Mouse (Mus musculus) embryonic stem cell, embryonic (primary cell): Measurements from ENCODE around the gene Klhl23.

Experiments
- CTCF ChIA-PET, 4 experiments: fragments of 300-600 bp in 2 of 4; fragments of 350-600 bp in 2 of 4; sonication (Branson Sonifier 250); formaldehyde crosslinking; loops; one replicate each; lab custom pipeline; 2022; ENCODE audit warnings: inconsistent platforms in 2 of 4; lab: Charles Lee
- POLR2A ChIA-PET, 4 experiments: fragments of 300-600 bp in 2 of 4; fragments of 350-600 bp in 2 of 4; sonication (Branson Sonifier 250); formaldehyde crosslinking; loops; one replicate each; lab custom pipeline; 2022; ENCODE audit warnings: antibody characterized with exemption in 4 of 4, inconsistent platforms in 1 of 4; lab: Charles Lee

Klhl23 gene

DNA sequence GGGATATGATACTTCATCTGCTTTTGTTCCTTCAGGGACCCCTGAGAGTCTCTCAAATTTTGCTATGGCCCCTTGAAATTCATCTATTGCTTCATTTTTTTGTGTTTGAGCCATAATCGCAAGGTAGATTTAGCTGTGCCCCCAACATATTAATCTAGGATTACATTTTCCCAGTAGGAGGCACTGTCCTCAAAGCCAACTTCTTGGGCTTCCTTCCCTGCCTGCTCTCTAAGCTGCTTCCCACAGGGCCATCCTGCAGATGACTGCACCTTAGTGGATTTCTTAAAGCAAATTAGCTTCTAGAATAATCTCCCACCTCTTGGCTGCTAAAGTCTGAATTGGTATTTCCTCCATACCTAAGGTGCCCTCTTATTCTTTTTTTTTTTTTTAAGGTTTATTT lies 36.1 kb downstream of the Klhl23 start:
- ChIA-PET CTCF (interaction anchor here (0.5 to 1.8 kb wide), 21 partner anchors 8 to 1486 kb away, joined by 3 to 10 read pairs (median 4); partner anchors contain the start of genes Ccdc173 (in 1 of the 4), Mettl5 (in 1 of the 4) and Phospho2 (in 1 of the 4)), POLR2A (interaction anchor here in 3 of 4 experiments (0.9 to 1.4 kb wide), 4 partner anchors 28 to 64 kb away, joined by 4 to 6 read pairs (median 4); partner anchors contain the start of genes Klhl23 (in 1 of the 3) and Mettl5 (in 1 of the 3))

DNA sequence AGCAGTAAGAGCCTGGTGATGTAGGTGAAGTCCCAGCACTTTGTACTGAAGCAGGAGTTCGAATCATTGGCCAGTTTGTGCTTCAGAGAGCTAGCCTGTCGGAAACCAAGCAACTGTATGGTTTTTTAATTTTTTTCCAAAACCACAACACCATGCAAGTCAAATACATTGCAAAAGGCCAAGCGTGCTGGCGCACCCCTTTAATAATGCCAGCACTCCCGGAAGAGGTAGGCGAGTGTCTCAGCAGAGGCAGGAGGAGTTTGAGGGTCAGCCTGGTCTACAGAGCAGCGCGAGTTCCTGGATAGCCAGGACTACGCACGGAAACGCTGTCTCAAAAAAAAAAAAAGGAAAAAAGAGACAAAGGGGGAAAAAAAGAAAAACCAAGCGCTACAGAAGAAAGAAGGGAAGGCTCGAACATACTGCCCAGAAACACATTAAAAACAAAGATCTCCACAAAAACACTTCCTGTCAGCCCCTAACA lies 39.3 kb downstream of the Klhl23 start:
- CTCF ChIA-PET = no interaction called here
- POLR2A ChIA-PET = interaction anchor here in 3 of 4 experiments (0.6 to 2.8 kb wide), 8 partner anchors 10 to 196 kb away, joined by 3 to 10 read pairs (median 4); partner anchors contain the start of genes Klhl23 (in 1 of the 3) and Mettl5 (in 1 of the 3)

DNA sequence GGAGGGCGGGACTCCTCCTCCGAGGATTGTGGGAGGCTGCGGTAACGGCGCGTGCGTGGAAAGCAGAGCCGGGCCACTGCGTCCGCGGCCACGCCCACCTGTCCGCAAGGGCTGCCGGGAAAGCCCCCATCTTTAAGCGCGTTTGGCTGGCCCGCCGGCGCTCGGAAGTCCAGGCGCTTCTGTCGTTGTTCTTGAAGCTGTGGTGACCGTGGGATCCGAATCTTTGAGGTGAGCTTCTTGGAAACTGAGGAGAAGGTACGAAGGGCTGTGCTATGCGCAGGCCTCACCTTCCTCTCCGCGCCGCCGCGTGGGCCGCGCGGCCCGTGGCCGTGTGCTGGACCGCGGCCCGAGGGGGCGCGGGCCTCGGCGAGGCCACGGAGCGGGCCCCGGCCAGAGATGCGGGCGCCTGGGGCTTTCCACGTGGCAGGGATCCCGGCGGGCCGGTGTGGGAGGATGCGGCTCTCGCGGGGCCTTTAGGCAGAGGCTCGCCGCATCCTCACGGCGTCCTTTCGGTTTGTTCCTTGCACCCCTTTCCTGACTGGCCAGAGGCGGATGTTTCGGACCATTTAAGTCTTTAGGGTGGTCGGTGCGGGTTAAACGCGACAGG lies 39.8 kb downstream of the Klhl23 start, which contains the start of gene Ssb:
TSS of gene Ssb (plus strand) at position 78 of the 607 bp plus-strand sequence.
- POLR2A ChIA-PET = interaction anchor here in 3 of 4 experiments (0.6 to 2.8 kb wide), 7 partner anchors 9 to 196 kb away, joined by 3 to 10 read pairs (median 4); partner anchors contain the start of genes Klhl23 (in 1 of the 3) and Mettl5 (in 1 of the 3)

DNA sequence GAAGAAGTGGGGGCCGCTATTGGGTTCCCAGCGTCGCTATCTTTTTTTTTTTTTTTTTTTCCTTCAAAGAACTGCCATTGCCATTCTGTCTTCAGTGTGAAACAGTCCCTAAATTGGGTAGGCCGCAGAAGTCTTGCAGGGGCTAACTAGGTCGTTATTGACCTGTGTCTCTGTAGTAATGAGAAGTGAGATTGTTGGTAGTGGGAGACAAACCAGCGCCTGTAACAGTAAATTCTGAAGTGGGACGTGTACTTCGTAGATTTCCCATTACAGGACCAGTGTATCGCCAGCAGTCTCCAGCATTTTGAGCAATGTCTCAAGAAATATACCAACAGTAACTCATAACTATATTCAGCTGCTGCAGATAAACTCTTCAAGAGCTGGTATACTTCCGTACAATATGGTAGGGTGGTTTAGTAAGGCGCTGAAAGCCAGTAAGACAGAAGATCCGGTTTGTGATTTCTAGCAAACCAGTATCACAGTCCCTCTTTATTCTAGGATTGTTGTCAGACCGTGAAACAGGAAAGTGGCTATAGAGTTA lies 40.4 kb downstream of the Klhl23 start:
- CTCF ChIA-PET = interaction anchor here in 1 of 4 experiments (0.5 kb wide), 1 partner anchor 114 kb away, joined by 3 read pairs; no protein-coding TSS in a partner anchor
- POLR2A ChIA-PET = interaction anchor here in 2 of 4 experiments (1.2 to 2.8 kb wide), 7 partner anchors 10 to 72 kb away, joined by 3 to 18 read pairs (median 7); partner anchors contain the start of gene Mettl5 (in 1 of the 2)

More for the DNA sequence above, 39.8 kb downstream of the Klhl23 start, which contains the start of gene Ssb:
- CTCF ChIA-PET = no interaction called here

DNA sequence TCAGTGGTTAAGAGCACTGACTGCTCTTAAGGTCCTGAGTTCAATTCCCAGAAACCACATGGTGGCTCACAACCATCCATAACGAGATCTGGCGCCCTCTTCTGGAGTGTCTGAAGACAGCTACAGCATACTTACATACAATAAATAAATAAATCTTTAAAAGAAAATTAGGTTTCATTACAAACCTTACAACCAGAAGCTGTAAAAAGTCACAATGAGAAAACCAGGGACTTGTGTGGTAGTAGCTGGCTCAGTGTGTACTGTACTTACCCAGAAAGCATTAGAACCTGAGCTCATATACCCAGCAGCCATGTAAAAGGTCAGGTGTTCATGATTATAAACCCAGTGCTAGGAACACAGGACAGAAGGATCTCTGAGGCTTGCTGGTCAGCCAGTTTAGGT lies 62.2 kb downstream of the Klhl23 start:
- POLR2A ChIA-PET = interaction anchor here in 3 of 4 experiments (0.6 to 4.6 kb wide), 18 partner anchors 8 to 95 kb away, joined by 3 to 64 read pairs (median 6); partner anchors contain the start of genes Ubr3 (in 3 of the 3), Ccdc173 (in 1 of the 3), Phospho2 (in 1 of the 3) and Ssb (in 1 of the 3)
- CTCF ChIA-PET = interaction anchor here in 3 of 4 experiments (0.8 to 2.6 kb wide), 12 partner anchors 9 to 81 kb away, joined by 3 to 38 read pairs (median 4); partner anchors contain the start of gene Ubr3 (in 1 of the 3)

DNA sequence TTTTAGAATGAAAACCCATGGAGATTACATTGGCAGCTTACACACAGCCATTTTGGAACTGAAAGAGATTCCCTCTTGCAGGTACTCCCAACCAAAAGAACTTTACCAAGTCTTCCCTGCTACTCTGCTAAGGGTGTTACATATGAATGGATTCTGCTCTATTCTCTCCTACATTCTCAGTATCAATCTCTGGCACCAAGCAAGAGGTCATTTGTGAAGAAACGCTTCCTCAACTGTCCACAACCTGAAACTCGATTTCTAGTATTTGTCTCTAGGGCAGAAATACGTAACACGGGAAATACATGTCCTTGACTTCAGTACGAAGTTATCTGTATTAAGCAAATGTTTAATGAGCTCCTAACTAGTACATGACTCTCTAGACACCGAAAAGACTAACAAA lies 62.8 kb downstream of the Klhl23 start:
- POLR2A ChIA-PET = interaction anchor here in 3 of 4 experiments (0.6 to 4.6 kb wide), 24 partner anchors 8 to 341 kb away, joined by 3 to 64 read pairs (median 6); partner anchors contain the start of genes Ubr3 (in 3 of the 3), Ccdc173 (in 1 of the 3), Fastkd1 (in 1 of the 3) and Phospho2 (in 1 of the 3)
- CTCF ChIA-PET = interaction anchor here (0.6 to 2.6 kb wide), 19 partner anchors 8 to 251 kb away, joined by 3 to 38 read pairs (median 4); partner anchors contain the start of genes Ccdc173 (in 1 of the 4), Phospho2 (in 1 of the 4) and Ubr3 (in 1 of the 4)

DNA sequence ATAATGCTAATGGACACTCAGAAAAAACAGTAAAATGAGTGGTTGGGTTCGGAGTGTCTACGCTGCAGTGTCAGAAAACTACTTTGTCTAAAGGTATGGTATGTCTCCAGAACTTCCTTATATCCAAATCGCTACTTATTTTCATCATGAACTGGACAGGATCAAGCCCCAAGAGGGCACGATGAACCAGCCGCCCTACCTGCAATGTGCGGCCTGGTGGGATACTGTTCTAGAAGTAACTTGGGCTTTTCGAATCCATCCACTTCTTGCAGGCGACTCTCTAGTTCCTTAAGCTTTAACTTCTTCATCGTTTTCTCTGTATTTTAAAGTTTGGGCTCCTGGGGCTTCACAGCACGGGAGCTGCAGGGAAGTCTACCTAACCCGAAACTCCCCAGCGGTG lies 63.3 kb downstream of the Klhl23 start:
- POLR2A ChIA-PET = interaction anchor here in 3 of 4 experiments (0.8 to 4.6 kb wide), 23 partner anchors 8 to 340 kb away, joined by 3 to 64 read pairs (median 5); partner anchors contain the start of genes Ubr3 (in 3 of the 3), Ccdc173 (in 2 of the 3), Phospho2 (in 2 of the 3) and Fastkd1 (in 1 of the 3)
- CTCF ChIA-PET = interaction anchor here (0.5 to 2.6 kb wide), 14 partner anchors 9 to 251 kb away, joined by 3 to 38 read pairs (median 4); partner anchors contain the start of genes Ccdc173 (in 1 of the 4), Phospho2 (in 1 of the 4) and Ubr3 (in 1 of the 4)

DNA sequence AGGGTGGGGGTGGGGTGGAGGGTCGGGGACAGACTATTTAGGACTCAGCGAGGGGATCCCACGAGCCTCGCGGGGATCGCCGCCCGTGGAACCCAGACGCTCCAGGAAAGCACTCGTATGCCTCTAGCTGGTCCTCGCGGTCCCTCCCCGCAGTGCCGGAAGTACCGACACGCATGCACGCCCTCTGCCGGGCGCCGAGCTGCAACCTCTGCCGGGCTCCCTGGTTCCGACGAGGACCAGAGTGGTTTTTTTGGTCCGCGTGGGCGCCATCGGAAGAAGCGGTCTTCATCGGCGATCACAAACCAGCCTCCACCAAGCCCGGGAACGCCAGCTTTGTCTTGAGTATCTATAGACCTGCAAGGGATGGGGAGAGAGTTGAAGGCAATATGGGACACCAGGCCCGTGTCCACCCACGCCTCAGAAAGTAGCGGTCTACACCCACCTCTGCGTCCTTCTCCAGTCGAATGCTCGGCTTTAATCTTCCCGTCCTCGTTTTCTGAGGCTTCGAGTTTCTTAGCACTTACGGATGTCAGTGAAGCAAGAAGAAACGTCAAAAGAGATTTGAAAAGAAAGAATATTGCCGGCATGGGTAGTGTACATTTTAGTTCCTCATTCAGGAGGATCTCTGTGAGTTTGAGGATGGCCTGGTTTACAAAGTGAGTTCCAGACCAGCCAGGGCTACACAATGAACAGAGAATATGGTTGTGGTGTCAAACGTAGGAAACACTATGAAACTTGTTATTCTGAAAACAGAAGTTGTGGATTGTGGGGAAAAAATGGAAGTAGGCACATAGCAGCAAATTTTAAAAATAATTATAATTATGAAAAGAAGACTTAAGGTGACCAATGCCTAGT lies 63.9 kb downstream of the Klhl23 start, which contains the start of gene Mettl5:
TSS of gene Mettl5 (minus strand) at position 165 of the 855 bp plus-strand sequence.
- CTCF ChIA-PET = interaction anchor here (0.5 to 2.6 kb wide), 15 partner anchors 8 to 252 kb away, joined by 3 to 38 read pairs (median 4); partner anchors contain the start of genes Ccdc173 (in 1 of the 4), Phospho2 (in 1 of the 4) and Ubr3 (in 1 of the 4)
- POLR2A ChIA-PET = interaction anchor here (0.5 to 4.6 kb wide), 25 partner anchors 8 to 340 kb away, joined by 3 to 64 read pairs (median 5); partner anchors contain the start of genes Ubr3 (in 4 of the 4), Ccdc173 (in 2 of the 4), Phospho2 (in 2 of the 4) and Fastkd1 (in 1 of the 4)
